ENCODE assay signal across 23 mouse cellular contexts in genomic region chr6:87797321-87797720, GRCm38 (mm10). TPM values are rescaled to one million over a fixed set of nuclear protein-coding genes. Genes with fewer than 3 reads are reported as not detected.
A peak's percentile ranks its signal among the peaks of the same experiment; 100 is the strongest.
DNase-seq lines count a peak whose midpoint lies in the region; ATAC-seq and TF ChIP-seq lines count a peak whose summit lies in the region.
"Had no signal": no experiment of that assay in that cellular context is flagged by ENCODE, and none has a peak within 500 bp of the region (broad histone marks: within the 10 kb centered on the region; RNA-seq: fewer than 3 reads in every experiment).

No protein-coding gene starts in this region.

- DNase-seq in adrenal gland, adult (ENCODE audit: inconsistent age in 2 of 2, low spot score in 1 of 2): peak; percentile 38 to 82
- DNase-seq in adrenal gland, postnatal 25 days: no peak
- no peak for DNase-seq in kidney, postnatal 4 days
- DNase-seq in liver, adult 2 months (ENCODE audit: extremely low read depth, low read depth, low spot score): peak; percentile 57
- no peak for DNase-seq in liver, embryonic 11.5 days (ENCODE audit: low spot score)
- no peak for DNase-seq in midbrain, embryonic 10.5 days (ENCODE audit: low spot score)
- DNase-seq: adrenal gland, adult 8-10 months; B cell, adult 2 months; cerebellum, adult 11-12 months; cerebellum, adult 9-10 months; cerebellum, postnatal 25 days; gastrocnemius, postnatal 14 days; heart, adult 2 months; heart, postnatal 14 days had no signal

- TF ChIP-seq CTCF in liver, adult 2 months (IDR thresholded peaks at IDR 0.05; ENCODE audit: low read depth, low read length): no peak

- no peak overlapping the region for H3K27ac ChIP-seq in kidney, embryonic 14.5 days (ENCODE audit: low read depth, low read length)
- H3K27ac ChIP-seq in liver, adult 2 months (replicated peaks; ENCODE audit: insufficient read depth, low read depth, low read length): peak overlapping the region; percentile 9
- H3K27ac ChIP-seq in liver, embryonic 11.5 days (ENCODE audit: low read depth, low read length): no peak overlapping the region
- H3K27ac ChIP-seq in liver, embryonic 15.5 days (replicated peaks): peak overlapping the region; percentile 89
- H3K27ac ChIP-seq in midbrain, embryonic 10.5 days (replicated peaks): no peak overlapping the region
- H3K27ac ChIP-seq: embryonic facial prominence, embryonic 12.5 days; forebrain, embryonic 15.5 days; heart, adult 2 months; heart, embryonic 15.5 days; hindbrain, embryonic 13.5 days had no signal

- H3K9me3 ChIP-seq in kidney, embryonic 14.5 days (ENCODE audit: control insufficient read depth, low read length): no peaks in the 10 kb centered on the region
- no peaks in the 10 kb centered on the region for H3K9me3 ChIP-seq in liver, embryonic 11.5 days (ENCODE audit: control insufficient read depth, low read length)
- H3K9me3 ChIP-seq in liver, embryonic 15.5 days (replicated peaks): no peaks in the 10 kb centered on the region
- H3K9me3 ChIP-seq in midbrain, embryonic 10.5 days (replicated peaks): no peaks in the 10 kb centered on the region
- H3K9me3 ChIP-seq: embryonic facial prominence, embryonic 12.5 days; forebrain, embryonic 15.5 days; G1E; heart, embryonic 15.5 days; hindbrain, embryonic 13.5 days had no signal

- TF ChIP-seq POLR2A in liver, adult 2 months (IDR thresholded peaks at IDR 0.05; ENCODE audit: extremely low read depth, insufficient read depth, low read length): no peak

- H3K4me3 ChIP-seq in kidney, embryonic 14.5 days (ENCODE audit: low read length): no peak overlapping the region
- no peak overlapping the region for H3K4me3 ChIP-seq in liver, adult 2 months (ENCODE audit: insufficient read depth, low read depth, low read length)
- H3K4me3 ChIP-seq in liver, embryonic 11.5 days (ENCODE audit: low read depth, low read length): no peak overlapping the region
- H3K4me3 ChIP-seq in liver, embryonic 15.5 days (replicated peaks): no peak overlapping the region
- no peak overlapping the region for H3K4me3 ChIP-seq in midbrain, embryonic 10.5 days
- H3K4me3 ChIP-seq: embryonic facial prominence, embryonic 12.5 days; forebrain, embryonic 15.5 days; heart, adult 2 months; heart, embryonic 15.5 days; hindbrain, embryonic 13.5 days had no signal

- H3K36me3 ChIP-seq in kidney, embryonic 14.5 days (ENCODE audit: control insufficient read depth, insufficient read depth, low read length): peaks cover 5% of the 10 kb centered on the region
- peaks cover 7% of the 10 kb centered on the region; the same call in 1 of the 2 replicates for H3K36me3 ChIP-seq in liver, adult 2 months (ENCODE audit: control insufficient read depth, insufficient read depth, low read length)
- H3K36me3 ChIP-seq in liver, embryonic 11.5 days (ENCODE audit: control insufficient read depth, insufficient read depth, low read length): peaks cover 7% of the 10 kb centered on the region
- H3K36me3 ChIP-seq in liver, embryonic 15.5 days (replicated peaks): peaks cover 50% of the 10 kb centered on the region
- H3K36me3 ChIP-seq in midbrain, embryonic 10.5 days: peaks cover 14% of the 10 kb centered on the region

- H3K4me2 ChIP-seq in kidney, embryonic 14.5 days (replicated peaks; ENCODE audit: low read depth, low read length): no peak overlapping the region
- H3K4me2 ChIP-seq in liver, embryonic 11.5 days: no peak overlapping the region
- H3K4me2 ChIP-seq in liver, embryonic 15.5 days: peak overlapping the region; percentile 55; the same call in 1 of the 2 replicates
- H3K4me2 ChIP-seq: embryonic facial prominence, embryonic 12.5 days; forebrain, embryonic 15.5 days; heart, embryonic 11.5 days; heart, embryonic 15.5 days; hindbrain, embryonic 13.5 days had no signal

- H3K4me1 ChIP-seq in kidney, embryonic 14.5 days (ENCODE audit: control insufficient read depth, insufficient read depth, low read length): peaks cover 6% of the 10 kb centered on the region; the same call in 1 of the 2 replicates
- H3K4me1 ChIP-seq in liver, adult 2 months (ENCODE audit: control insufficient read depth, insufficient read depth, low read length): peaks cover 41% of the 10 kb centered on the region
- peaks cover 23% of the 10 kb centered on the region for H3K4me1 ChIP-seq in liver, embryonic 11.5 days (replicated peaks; ENCODE audit: control insufficient read depth, insufficient read depth, low read length)
- peaks cover 84% of the 10 kb centered on the region for H3K4me1 ChIP-seq in liver, embryonic 15.5 days (replicated peaks)
- peaks cover 13% of the 10 kb centered on the region for H3K4me1 ChIP-seq in midbrain, embryonic 10.5 days
- H3K4me1 ChIP-seq: embryonic facial prominence, embryonic 12.5 days; forebrain, embryonic 15.5 days; hindbrain, embryonic 13.5 days had no signal

- peaks cover 28% of the 10 kb centered on the region for H3K79me2 ChIP-seq in liver, adult 2 months (ENCODE audit: control insufficient read depth, insufficient read depth, low read length)

- H3K27me3 ChIP-seq in kidney, embryonic 14.5 days (ENCODE audit: control insufficient read depth, insufficient read depth, low read length): no peaks in the 10 kb centered on the region
- no peaks in the 10 kb centered on the region for H3K27me3 ChIP-seq in liver, adult 2 months (ENCODE audit: control insufficient read depth, insufficient read depth, low read length)
- H3K27me3 ChIP-seq in liver, embryonic 11.5 days (replicated peaks; ENCODE audit: control insufficient read depth, insufficient read depth, low read length): no peaks in the 10 kb centered on the region
- H3K27me3 ChIP-seq in liver, embryonic 15.5 days: no peaks in the 10 kb centered on the region
- H3K27me3 ChIP-seq in midbrain, embryonic 10.5 days (ENCODE audit: low read depth, poor library complexity, severe bottlenecking): no peaks in the 10 kb centered on the region
- H3K27me3 ChIP-seq: embryonic facial prominence, embryonic 12.5 days; forebrain, embryonic 15.5 days; heart, embryonic 15.5 days; hindbrain, embryonic 13.5 days had no signal

- ATAC-seq in kidney, embryonic 14.5 days (ENCODE audit: low FRiP score, low TSS enrichment): peak; percentile 61; the same call in 1 of the 2 replicates
- no peak for ATAC-seq in liver, embryonic 11.5 days (replicated peaks; ENCODE audit: low FRiP score)
- ATAC-seq in liver, embryonic 15.5 days (ENCODE audit: insufficient read depth): no peak
- ATAC-seq: CD4-positive, CD25-positive, alpha-beta regulatory T cell, adult 4 months; forebrain, embryonic 15.5 days had no signal

- 15% methylated on average over 2 of the region's 2 CpGs for WGBS in kidney, embryonic 14.5 days
- 38% methylated on average over 2 of the region's 2 CpGs for WGBS in liver, adult 2 months
- 52% methylated on average over 2 of the region's 2 CpGs for WGBS in liver, embryonic 11.5 days
- 50% methylated on average over 2 of the region's 2 CpGs for WGBS in liver, embryonic 15.5 days (ENCODE audit: insufficient replicate concordance)
- 62% methylated on average over 2 of the region's 2 CpGs for WGBS in midbrain, embryonic 10.5 days

- H3K9ac ChIP-seq in kidney, embryonic 14.5 days (ENCODE audit: low read depth, low read length): no peak overlapping the region
- no peak overlapping the region for H3K9ac ChIP-seq in liver, adult 2 months (ENCODE audit: low read depth, low read length)
- H3K9ac ChIP-seq in liver, embryonic 11.5 days (ENCODE audit: low read depth, low read length): no peak overlapping the region
- no peak overlapping the region for H3K9ac ChIP-seq in liver, embryonic 15.5 days
- H3K9ac ChIP-seq: embryonic facial prominence, embryonic 12.5 days; forebrain, embryonic 15.5 days; heart, embryonic 15.5 days; hindbrain, embryonic 13.5 days had no signal

RNA-seq across cellular contexts. Expression of gene Rab43, which starts 14.6 kb away (rescaled TPM):
- 21.8 and 34.9 TPM in 2 replicates for total RNA-seq in adrenal gland, postnatal 25 days (2021)
- polyA plus RNA-seq in kidney, embryonic 14.5 days (2014; fragmentation: Nextera tagmentation; extraction: Ambion mirVana): 8.1 and 9.9 TPM in 2 replicates
- total RNA-seq in liver, adult 2 months (2014; rRNA removed): 63.0 and 71.9 TPM in 2 replicates
- polyA plus RNA-seq in liver, adult 2 months (2012; rRNA removed): 106 and 139 TPM in 2 replicates
- polyA plus RNA-seq in liver, embryonic 11.5 days (2014; fragmentation: Nextera tagmentation; extraction: Ambion mirVana): 20.4 and 21.4 TPM in 2 replicates
- polyA plus RNA-seq in liver, embryonic 15.5 days (2015; fragmentation: Nextera tagmentation; extraction: Ambion mirVana): 33.2 and 44.8 TPM in 2 replicates
- polyA plus RNA-seq in midbrain, embryonic 10.5 days (2016; fragmentation: Nextera tagmentation; extraction: Ambion mirVana): 5.8 and 8.4 TPM in 2 replicates

RNA-seq across cellular contexts. Expression of gene Gp9, which starts 19.4 kb away (rescaled TPM):
- not detected in 2 replicates for total RNA-seq in adrenal gland, postnatal 25 days (2021)
- 1.7 and 2.5 TPM in 2 replicates for polyA plus RNA-seq in kidney, embryonic 14.5 days (2014; fragmentation: Nextera tagmentation; extraction: Ambion mirVana)
- 0.34 and 0.74 TPM in 2 replicates for total RNA-seq in liver, adult 2 months (2014; rRNA removed)
- polyA plus RNA-seq in liver, adult 2 months (2012; rRNA removed): 0.25 TPM in 1 of 2 replicates, not detected in the other
- 37.2 and 37.3 TPM in 2 replicates for polyA plus RNA-seq in liver, embryonic 11.5 days (2014; fragmentation: Nextera tagmentation; extraction: Ambion mirVana)
- 26.8 and 29.9 TPM in 2 replicates for polyA plus RNA-seq in liver, embryonic 15.5 days (2015; fragmentation: Nextera tagmentation; extraction: Ambion mirVana)
- 2.8 and 3.4 TPM in 2 replicates for polyA plus RNA-seq in midbrain, embryonic 10.5 days (2016; fragmentation: Nextera tagmentation; extraction: Ambion mirVana)
- total RNA-seq: gastrocnemius, postnatal 14 days had no signal
- polyA plus RNA-seq: CD4-positive, CD25-positive, alpha-beta regulatory T cell, adult 4 months had no signal

RNA-seq across cellular contexts. Expression of gene Gm45140, which starts 38.3 kb away (rescaled TPM):
- 5.1 and 6.2 TPM in 2 replicates for total RNA-seq in adrenal gland, postnatal 25 days (2021)
- 3.4 and 5.4 TPM in 2 replicates for polyA plus RNA-seq in kidney, embryonic 14.5 days (2014; fragmentation: Nextera tagmentation; extraction: Ambion mirVana)
- 1.0 and 1.1 TPM in 2 replicates for total RNA-seq in liver, adult 2 months (2014; rRNA removed)
- 0.51 and 0.98 TPM in 2 replicates for polyA plus RNA-seq in liver, adult 2 months (2012; rRNA removed)
- polyA plus RNA-seq in liver, embryonic 11.5 days (2014; fragmentation: Nextera tagmentation; extraction: Ambion mirVana): 5.6 and 7.8 TPM in 2 replicates
- polyA plus RNA-seq in liver, embryonic 15.5 days (2015; fragmentation: Nextera tagmentation; extraction: Ambion mirVana): 3.0 and 4.1 TPM in 2 replicates
- polyA plus RNA-seq in midbrain, embryonic 10.5 days (2016; fragmentation: Nextera tagmentation; extraction: Ambion mirVana): 2.7 and 4.4 TPM in 2 replicates

RNA-seq across cellular contexts. Expression of gene Isy1, which starts 41.3 kb away (rescaled TPM):
- 24.8 and 36.1 TPM in 2 replicates for total RNA-seq in adrenal gland, postnatal 25 days (2021)
- polyA plus RNA-seq in kidney, embryonic 14.5 days (2014; fragmentation: Nextera tagmentation; extraction: Ambion mirVana): 61.5 and 63.5 TPM in 2 replicates
- 18.6 and 22.8 TPM in 2 replicates for total RNA-seq in liver, adult 2 months (2014; rRNA removed)
- 5.6 and 6.8 TPM in 2 replicates for polyA plus RNA-seq in liver, adult 2 months (2012; rRNA removed)
- polyA plus RNA-seq in liver, embryonic 11.5 days (2014; fragmentation: Nextera tagmentation; extraction: Ambion mirVana): 84.8 and 89.0 TPM in 2 replicates
- polyA plus RNA-seq in liver, embryonic 15.5 days (2015; fragmentation: Nextera tagmentation; extraction: Ambion mirVana): 21.7 and 24.1 TPM in 2 replicates
- polyA plus RNA-seq in midbrain, embryonic 10.5 days (2016; fragmentation: Nextera tagmentation; extraction: Ambion mirVana): 62.4 and 69.1 TPM in 2 replicates

RNA-seq across cellular contexts. Expression of gene Cnbp, which starts 53.6 kb away (rescaled TPM):
- 346 and 405 TPM in 2 replicates for total RNA-seq in adrenal gland, postnatal 25 days (2021)
- 1,222 and 1,346 TPM in 2 replicates for polyA plus RNA-seq in kidney, embryonic 14.5 days (2014; fragmentation: Nextera tagmentation; extraction: Ambion mirVana)
- total RNA-seq in liver, adult 2 months (2014; rRNA removed): 271 and 286 TPM in 2 replicates
- polyA plus RNA-seq in liver, adult 2 months (2012; rRNA removed): 165 and 177 TPM in 2 replicates
- 1,371 and 1,468 TPM in 2 replicates for polyA plus RNA-seq in liver, embryonic 11.5 days (2014; fragmentation: Nextera tagmentation; extraction: Ambion mirVana)
- 526 and 529 TPM in 2 replicates for polyA plus RNA-seq in liver, embryonic 15.5 days (2015; fragmentation: Nextera tagmentation; extraction: Ambion mirVana)
- 1,252 and 1,396 TPM in 2 replicates for polyA plus RNA-seq in midbrain, embryonic 10.5 days (2016; fragmentation: Nextera tagmentation; extraction: Ambion mirVana)

Comparison
In these comparisons a context has a peak if more than half of its experiments do, and no peak if none do; other contexts are left out.
1. DNase-seq: peak in adrenal gland, adult (2 of 2) and liver, adult 2 months (single experiment); none in adrenal gland, postnatal 25 days (single experiment), kidney, postnatal 4 days (0 of 2), liver, embryonic 11.5 days (single experiment) and midbrain, embryonic 10.5 days (single experiment).
2. H3K27ac ChIP-seq: peak in liver, adult 2 months (single experiment) and liver, embryonic 15.5 days (single experiment); none in kidney, embryonic 14.5 days (single experiment), liver, embryonic 11.5 days (single experiment) and midbrain, embryonic 10.5 days (single experiment).